Mouse (Mus musculus) thymus, adult 2 months (tissue): ENCODE results near the gene Def6.

Source experiments
- CTCF ChIP-seq: fragments of 200-500 bp; IDR thresholded peaks from 2 replicates; pipeline ENCODE4 v1.5.1; 2012; ENCODE audit warnings: mild to moderate bottlenecking, control low read depth, low read length, moderate library complexity, borderline replicate concordance; ENCODE audit not compliant: control insufficient read depth, poor library complexity, insufficient read depth; ENCODE audit errors: extremely low read depth
- POLR2A ChIP-seq: fragments of 200-500 bp; IDR thresholded peaks from 2 replicates; pipeline ENCODE4 v1.6.1; 2012; ENCODE audit warnings: mild to moderate bottlenecking, low read length, control low read depth, moderate library complexity; ENCODE audit not compliant: control insufficient read depth, poor library complexity, insufficient read depth; ENCODE audit errors: extremely low read depth

- TF ChIP-seq CTCF (no peak), POLR2A (no peak)
Observed at GRCm38 (mm10) chr17:28209457-28210110, 2.0 kb downstream of the Def6 start.
